Mouse (Mus musculus) gastrocnemius, postnatal 36 days (tissue): ENCODE results near the gene Mfsd4b1. TPM values are rescaled to one million over a fixed set of nuclear protein-coding genes. Genes with fewer than 3 reads are reported as not detected.
"Not testable (repeated sequence)": the region's sequence is repeated elsewhere in the genome, so short reads cannot be mapped to it uniquely, and the experiment has no call there.

Experiments used
- DNase-seq, 2 experiments: peaks; one replicate each; pipeline ENCODE4 v3.0.0; 2022
- intact Hi-C: fragments of 180-260 bp; cut with DNase I; formaldehyde crosslinking; loops from one replicate; pipeline ENCODE4 v1.15.1; 2025
- total RNA-seq, 2 experiments: library from RNA; stranded (reverse); gene quantifications; 2 replicates each; pipeline ENCODE4 v1.2.3; 2021

The Mfsd4b1 gene
- total RNA-seq, 2 experiments from 2014 or later = 2.4 to 2.5 TPM

GRCm38 (mm10) chr10:40036686-40037560 lies 11.9 kb upstream of the Mfsd4b1 start:
- intact Hi-C loops = no loop called here
- no peak for DNase-seq

GRCm38 (mm10) chr10:40034956-40035355 lies 9.9 kb upstream of the Mfsd4b1 start:
- intact Hi-C loops = no loop called here
- DNase-seq = no peak

GRCm38 (mm10) chr10:40032897-40033296 lies 7.8 kb upstream of the Mfsd4b1 start:
- DNase-seq = no peak
- intact Hi-C loops = no loop called here

DNA sequence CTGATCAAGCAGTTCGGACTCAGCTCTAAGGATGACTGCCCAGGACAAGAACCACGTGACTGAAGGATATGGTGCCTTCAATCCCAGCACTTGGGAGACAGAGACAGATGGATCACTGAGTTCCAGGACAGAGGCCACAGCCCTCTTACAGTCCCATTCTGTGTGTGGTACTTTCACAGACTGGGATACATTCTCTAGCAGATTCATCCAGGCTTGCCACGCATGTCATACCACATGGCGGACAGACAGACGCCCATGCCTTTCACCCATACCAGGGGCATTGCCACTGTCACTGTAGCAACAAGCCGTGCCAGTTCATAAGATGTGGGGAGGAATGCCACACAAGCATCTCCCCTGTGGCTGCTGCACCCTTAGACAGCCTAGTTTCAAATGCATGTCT lies 5.6 kb upstream of the Mfsd4b1 start:
- no peak for DNase-seq
- intact Hi-C loops = no loop called here

- DNase-seq = no peak
- intact Hi-C loops = loop anchor here (5.0 kb wide), 1 partner anchor 72 kb away; no protein-coding TSS in a partner anchor
Observed at GRCm38 (mm10) chr10:40029610-40030009, 4.5 kb upstream of the Mfsd4b1 start.

- no peak for DNase-seq
- intact Hi-C loops = loop anchor here (5.0 kb wide), 1 partner anchor 71 kb away; no protein-coding TSS in a partner anchor
Observed at GRCm38 (mm10) chr10:40028091-40028490, 3.0 kb upstream of the Mfsd4b1 start.

GRCm38 (mm10) chr10:40026546-40026945 lies 1.5 kb upstream of the Mfsd4b1 start:
- DNase-seq = no peak
- intact Hi-C loops = loop anchor here (5.0 kb wide), 1 partner anchor 69 kb away; no protein-coding TSS in a partner anchor

DNA sequence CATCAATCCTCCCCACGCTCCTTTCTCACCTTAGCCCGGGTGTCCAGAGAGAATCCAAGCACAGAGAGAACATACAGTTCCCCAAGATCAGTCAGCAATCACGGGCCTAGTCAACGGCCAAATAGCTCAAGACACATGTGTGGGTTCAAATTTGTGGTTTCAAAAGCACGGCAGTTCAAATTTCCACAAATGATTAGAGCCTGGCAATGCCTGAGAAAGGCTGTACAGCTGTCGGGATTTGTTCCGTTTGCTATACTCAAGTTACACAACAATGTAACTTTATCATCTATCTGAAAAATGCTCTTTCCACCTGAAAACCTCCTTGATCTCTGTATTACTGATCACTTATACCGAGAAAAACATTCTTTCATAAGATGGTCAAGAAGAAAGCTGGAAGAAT lies 492 bp upstream of the Mfsd4b1 start:
- DNase-seq = no peak
- intact Hi-C loops = loop anchor here (5.0 kb wide), 1 partner anchor 68 kb away; no protein-coding TSS in a partner anchor

DNA sequence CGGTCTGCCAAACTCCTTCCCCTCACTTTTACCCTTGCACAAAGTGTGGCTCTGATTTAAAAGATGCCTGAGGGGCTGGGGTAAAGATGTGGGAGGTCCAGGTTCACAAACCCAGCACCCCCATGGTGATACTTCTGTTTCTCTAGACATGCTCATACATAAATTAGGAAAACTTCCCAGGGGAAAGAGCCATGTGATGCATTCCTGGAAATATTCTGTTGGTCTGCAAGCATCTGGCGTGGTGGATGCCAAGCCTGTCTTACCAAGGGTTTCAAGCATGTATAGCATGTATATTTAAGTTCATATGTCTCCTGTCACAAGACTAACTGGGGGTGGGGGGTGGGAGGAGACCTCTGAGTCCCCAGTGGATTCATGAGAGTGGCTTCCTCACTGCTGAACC lies 4.7 kb downstream of the Mfsd4b1 start:
- no peak for DNase-seq
- intact Hi-C loops = no loop called here

- intact Hi-C loops = no loop called here
- DNase-seq = no peak
Observed at GRCm38 (mm10) chr10:40019492-40019891, 5.6 kb downstream of the Mfsd4b1 start.

GRCm38 (mm10) chr10:40018261-40018860 lies 6.7 kb downstream of the Mfsd4b1 start:
- DNase-seq = no peak
- intact Hi-C loops = no loop called here

GRCm38 (mm10) chr10:40009591-40009990 lies 15.5 kb downstream of the Mfsd4b1 start:
- intact Hi-C loops = no loop called here
- DNase-seq = no peak

DNA sequence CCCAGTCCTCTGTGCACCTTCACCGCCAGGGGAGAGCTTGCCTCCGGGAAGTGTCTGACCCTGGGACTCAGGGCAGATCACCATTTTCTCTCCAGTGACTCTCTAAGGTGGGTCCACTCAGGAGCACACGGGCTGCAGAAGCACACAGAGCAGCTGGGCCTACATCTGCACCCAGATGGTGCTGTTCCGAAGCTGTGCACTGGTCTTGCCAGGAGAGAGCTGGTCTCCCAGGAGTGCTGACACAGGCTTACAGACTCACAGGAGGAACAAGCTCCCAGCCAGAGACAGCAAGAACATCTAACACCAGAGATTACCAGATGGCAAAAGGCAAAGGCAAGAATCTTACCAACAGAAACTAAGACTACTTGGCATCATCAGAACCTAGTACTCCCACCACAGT lies 16.2 kb downstream of the Mfsd4b1 start:
- intact Hi-C loops, DNase-seq: not testable (repeated sequence)

DNA sequence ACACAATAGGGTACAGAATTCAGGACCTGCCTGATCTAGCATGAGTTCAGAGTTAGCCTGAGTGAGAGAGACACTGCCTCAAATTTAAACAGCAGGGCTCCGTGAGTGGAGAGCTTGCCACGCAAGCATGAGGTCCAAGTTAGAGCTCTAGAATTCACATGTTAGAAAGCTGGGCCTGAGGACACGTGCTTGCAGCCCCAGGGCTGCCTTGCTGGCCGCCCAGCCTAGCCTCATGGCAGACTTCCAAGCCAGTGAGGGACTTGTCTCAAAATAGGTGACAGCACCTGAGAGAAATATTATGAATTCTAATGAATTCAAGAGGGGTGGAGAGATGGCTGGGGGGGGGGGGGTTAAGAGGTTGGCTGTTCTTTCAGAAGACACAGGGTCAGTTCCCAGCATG lies 17.1 kb downstream of the Mfsd4b1 start:
- no peak for DNase-seq
- intact Hi-C loops = no loop called here

DNA sequence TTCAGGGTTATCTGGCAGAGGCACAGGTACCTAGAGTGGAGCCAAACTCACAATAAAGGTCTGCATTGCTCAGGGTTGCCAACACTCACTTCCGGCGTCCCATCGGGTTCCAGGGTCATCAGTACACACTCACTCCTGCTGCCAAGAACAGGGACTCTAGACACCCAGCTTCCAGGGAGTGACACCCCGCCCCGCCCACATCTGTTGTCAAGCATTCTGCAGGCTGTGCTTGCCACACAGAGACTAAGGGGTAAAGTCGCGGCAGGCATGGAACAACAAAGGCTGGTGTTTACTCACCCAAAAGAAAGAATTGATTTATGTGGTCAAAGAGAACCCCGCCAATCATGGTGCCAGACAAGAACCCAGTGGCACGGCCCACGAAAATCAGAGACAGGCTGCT lies 18.1 kb downstream of the Mfsd4b1 start:
- intact Hi-C loops = no loop called here

GRCm38 (mm10) chr10:40000746-40001145 lies 24.3 kb downstream of the Mfsd4b1 start:
- no peak for DNase-seq
- intact Hi-C loops = no loop called here

More for the DNA sequence above, 18.1 kb downstream of the Mfsd4b1 start:
- DNase-seq = no peak

DNA sequence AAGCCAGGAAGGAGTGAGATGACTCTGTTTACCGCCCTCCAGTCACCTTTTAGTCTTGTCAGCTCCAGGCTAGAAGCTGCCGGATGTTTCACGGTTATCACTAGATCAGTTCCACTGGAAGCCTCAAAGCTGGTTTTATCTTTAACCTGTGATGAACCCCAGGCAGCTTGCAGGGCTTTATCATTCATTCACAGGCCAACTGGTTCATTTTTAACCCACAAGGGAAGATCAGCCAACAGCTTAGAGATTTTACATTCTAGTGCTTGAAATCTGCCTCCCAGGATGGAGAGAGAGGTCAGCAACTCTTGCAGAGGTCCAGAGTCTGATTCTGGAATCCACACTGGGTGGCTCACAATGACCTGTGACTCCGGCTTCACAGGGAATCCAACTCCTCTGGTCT lies 33.9 kb downstream of the Mfsd4b1 start:
- DNase-seq = no peak
- intact Hi-C loops = no loop called here

DNA sequence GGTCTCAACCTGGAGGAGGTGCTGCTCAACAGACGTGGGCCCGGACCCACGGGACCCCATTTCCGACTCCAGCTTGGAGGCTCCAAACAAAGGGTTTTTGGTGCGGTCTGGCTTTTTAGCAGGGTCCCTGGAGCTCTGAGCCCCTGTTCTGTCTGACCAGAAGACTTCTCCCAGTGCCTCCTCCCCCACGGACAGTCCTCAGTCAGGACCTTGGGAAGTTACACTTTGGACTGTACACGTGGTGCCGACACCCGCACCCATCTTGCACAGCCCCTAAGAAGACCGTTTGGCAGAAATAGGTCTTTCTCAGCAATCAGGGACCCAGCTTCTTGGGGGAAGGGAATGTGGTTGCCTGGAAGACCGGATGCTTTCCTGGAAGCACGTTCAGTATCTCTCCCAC lies 38.6 kb downstream of the Mfsd4b1 start, which contains the start of gene Mfsd4b5:
TSS of gene Mfsd4b5 (minus strand) at position 181 of the 400 bp plus-strand sequence.
- no peak for DNase-seq
- intact Hi-C loops = no loop called here

- no peak for DNase-seq
- intact Hi-C loops = no loop called here
Observed at GRCm38 (mm10) chr10:39982604-39983003, 42.5 kb downstream of the Mfsd4b1 start.

GRCm38 (mm10) chr10:39978231-39978630 lies 46.8 kb downstream of the Mfsd4b1 start:
- intact Hi-C loops = no loop called here
- DNase-seq = no peak

- intact Hi-C loops = no loop called here
- no peak for DNase-seq
Observed at GRCm38 (mm10) chr10:39977346-39977745, 47.7 kb downstream of the Mfsd4b1 start.

DNA sequence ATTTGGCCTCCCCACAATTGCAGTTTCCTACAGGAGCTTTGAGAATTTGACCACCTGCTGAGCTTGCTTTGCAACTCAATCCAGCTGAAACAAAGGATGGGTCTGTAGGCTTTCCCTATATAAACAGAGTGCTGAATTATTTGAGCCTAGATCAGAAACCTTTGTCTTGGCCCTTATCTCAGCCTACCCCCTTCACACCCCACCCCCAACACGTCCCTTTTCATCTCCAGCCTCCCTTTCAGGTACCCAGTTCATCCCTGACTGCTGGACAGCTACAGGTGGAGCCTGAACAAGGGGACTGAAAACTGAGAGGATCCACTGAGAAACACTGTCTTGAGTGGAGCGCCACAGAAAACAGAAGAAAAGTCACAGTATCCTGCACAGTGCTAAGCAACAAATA lies 49.3 kb downstream of the Mfsd4b1 start:
- intact Hi-C loops = no loop called here
- DNase-seq = no peak
